Mouse (Mus musculus) heart, embryonic 10.5 days (tissue): ENCODE data around the gene Gal3st1. TPM values are rescaled to one million over a fixed set of nuclear protein-coding genes. Genes with fewer than 3 reads are reported as not detected.

ENCODE experiments used
- DNase-seq: peaks from one replicate; pipeline ENCODE4 v3.0.0-alpha.2; 2017; ENCODE audit warnings: low spot score
- H3K27ac ChIP-seq: fragments of 300-500 bp; sonication (generic); 2 replicates; pipeline ENCODE4 v1.5.1; 2016; ENCODE audit warnings: mild to moderate bottlenecking
- H3K27me3 ChIP-seq: fragments of 300-500 bp; sonication (generic); 2 replicates; pipeline ENCODE4 v1.6.1; 2016; ENCODE audit warnings: mild to moderate bottlenecking; ENCODE audit not compliant: poor library complexity, insufficient read depth, severe bottlenecking
- H3K36me3 ChIP-seq: fragments of 300-500 bp; sonication (generic); 2 replicates; pipeline ENCODE4 v1.6.1; 2016; ENCODE audit warnings: mild to moderate bottlenecking, moderate library complexity
- H3K4me1 ChIP-seq: fragments of 300-500 bp; sonication (generic); 2 replicates; pipeline ENCODE4 v1.6.1; 2016; ENCODE audit warnings: mild to moderate bottlenecking
- H3K4me3 ChIP-seq: fragments of 300-500 bp; sonication (generic); 2 replicates; pipeline ENCODE4 v1.5.1; 2016; ENCODE audit warnings: mild to moderate bottlenecking, moderate library complexity
- H3K9me3 ChIP-seq: fragments of 300-500 bp; sonication (generic); 2 replicates; pipeline ENCODE4 v1.6.1; 2016; ENCODE audit warnings: mild to moderate bottlenecking, moderate library complexity
- WGBS: fragments of 180-500 bp; shearing (Covaris S2); methylation state at CpG from one replicate; pipeline ENCODE4 v1.1.7; 2016; 5-methylcytosine and 5-hydroxymethylcytosine counted together
- polyA plus RNA-seq: library from polyadenylated mRNA; unstranded; fragments of >200 nt; fragmentation: Nextera tagmentation; extraction: Ambion mirVana; gene quantifications from 2 replicates; pipeline ENCODE4 v1.2.1, GENCODE M21; 2016

Gene Gal3st1
- polyA plus RNA-seq, 1 experiment from 2014 or later, result 0.73 TPM

- WGBS, result 61% methylated on average over 2 of the region's 2 CpGs
- no peaks in the 10 kb centered on the region for H3K4me1 ChIP-seq
Measured at GRCm38 (mm10) chr11:4023321-4023720, 39.9 kb downstream of the Gal3st1 start.

GRCm38 (mm10) chr11:4027066-4027465 lies 43.6 kb downstream of the Gal3st1 start:
- Histone ChIP-seq H3K27ac (no peak overlapping the region), H3K27me3 (peaks cover 14% of the 10 kb centered on the region), H3K4me3 (no peak overlapping the region), H3K4me1 (peaks cover 10% of the 10 kb centered on the region), H3K36me3 (no peaks in the 10 kb centered on the region), H3K9me3 (no peaks in the 10 kb centered on the region)
- peak; percentile 62 for DNase-seq
- 68% methylated on average over 8 of the region's 8 CpGs for WGBS

More at GRCm38 (mm10) chr11:4023321-4023720, 39.9 kb downstream of the Gal3st1 start:
- H3K27ac ChIP-seq, result no peak overlapping the region
- H3K27me3 ChIP-seq, result no peaks in the 10 kb centered on the region
- DNase-seq, result peak; percentile 56
- no peaks in the 10 kb centered on the region for H3K36me3 ChIP-seq
- no peaks in the 10 kb centered on the region for H3K9me3 ChIP-seq
- no peak overlapping the region for H3K4me3 ChIP-seq

DNA sequence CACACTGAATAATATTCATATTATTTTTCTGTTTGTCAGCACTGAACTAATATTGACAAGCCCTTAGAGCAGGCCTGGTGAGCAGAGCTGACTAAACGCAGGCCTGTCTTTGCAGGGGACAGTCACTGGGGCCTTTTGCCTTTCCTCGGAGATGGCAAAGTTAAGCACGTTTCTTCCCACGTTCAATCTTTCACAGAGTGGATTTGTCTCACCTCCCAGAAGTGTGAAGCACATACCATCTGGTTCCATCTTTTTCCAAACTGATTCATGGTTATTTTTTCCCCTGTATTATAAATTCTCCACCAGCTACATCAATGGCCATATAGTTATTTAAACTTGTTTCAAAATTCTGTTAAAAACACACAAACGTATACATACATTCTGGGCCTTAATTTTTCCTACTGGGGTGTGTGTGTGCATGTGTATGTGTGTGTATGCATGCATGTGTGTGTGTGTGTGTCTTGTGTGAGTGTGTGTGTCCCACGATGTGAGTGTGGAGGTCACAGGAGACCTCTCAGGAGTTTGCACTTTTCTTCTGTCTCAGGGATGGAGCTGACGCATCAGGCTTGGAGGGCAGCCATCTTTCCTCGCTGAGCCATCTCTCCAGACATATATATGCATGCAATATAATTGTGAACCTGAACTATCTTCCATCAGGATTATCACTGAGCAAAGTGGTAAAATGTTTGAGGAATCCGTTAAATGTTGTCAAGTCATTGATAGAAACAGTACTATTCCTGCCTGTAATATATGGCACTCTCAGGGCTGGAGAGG lies 44.3 kb downstream of the Gal3st1 start:
- H3K9me3 ChIP-seq, result no peaks in the 10 kb centered on the region
- H3K27me3 ChIP-seq, result peaks cover 20% of the 10 kb centered on the region
- peaks cover 11% of the 10 kb centered on the region for H3K4me1 ChIP-seq
- no peak overlapping the region for H3K4me3 ChIP-seq
- 66% methylated on average over 9 of the region's 9 CpGs for WGBS
- DNase-seq, result peak; percentile 43
- H3K36me3 ChIP-seq, result no peaks in the 10 kb centered on the region
- no peak overlapping the region for H3K27ac ChIP-seq

DNA sequence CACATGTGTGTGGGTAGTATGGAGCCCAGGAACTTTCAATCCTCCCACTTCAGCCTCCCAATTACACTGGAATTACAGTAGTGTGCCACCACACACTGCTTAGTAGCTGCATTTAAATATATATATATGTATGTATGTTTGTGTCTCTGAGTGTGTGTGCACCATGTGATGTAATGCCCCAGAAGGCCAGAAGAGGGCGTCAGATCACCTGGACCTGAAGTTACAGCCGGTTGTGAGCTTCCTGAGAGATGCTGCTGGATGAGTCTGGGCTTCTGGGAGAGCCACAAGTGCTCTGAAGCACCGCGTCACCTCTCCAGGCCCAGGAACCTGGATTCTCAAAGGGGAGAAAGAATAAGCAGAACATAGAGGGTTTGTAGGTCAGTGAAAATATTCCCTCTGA lies 45.9 kb downstream of the Gal3st1 start:
- no peak overlapping the region for H3K4me3 ChIP-seq
- 73% methylated on average over 4 of the region's 4 CpGs for WGBS
- no peaks in the 10 kb centered on the region for H3K9me3 ChIP-seq
- H3K27ac ChIP-seq, result no peak overlapping the region
- H3K4me1 ChIP-seq, result peaks cover 11% of the 10 kb centered on the region
- peaks cover 20% of the 10 kb centered on the region for H3K27me3 ChIP-seq
- H3K36me3 ChIP-seq, result no peaks in the 10 kb centered on the region
- DNase-seq, result peak; percentile 41

DNA sequence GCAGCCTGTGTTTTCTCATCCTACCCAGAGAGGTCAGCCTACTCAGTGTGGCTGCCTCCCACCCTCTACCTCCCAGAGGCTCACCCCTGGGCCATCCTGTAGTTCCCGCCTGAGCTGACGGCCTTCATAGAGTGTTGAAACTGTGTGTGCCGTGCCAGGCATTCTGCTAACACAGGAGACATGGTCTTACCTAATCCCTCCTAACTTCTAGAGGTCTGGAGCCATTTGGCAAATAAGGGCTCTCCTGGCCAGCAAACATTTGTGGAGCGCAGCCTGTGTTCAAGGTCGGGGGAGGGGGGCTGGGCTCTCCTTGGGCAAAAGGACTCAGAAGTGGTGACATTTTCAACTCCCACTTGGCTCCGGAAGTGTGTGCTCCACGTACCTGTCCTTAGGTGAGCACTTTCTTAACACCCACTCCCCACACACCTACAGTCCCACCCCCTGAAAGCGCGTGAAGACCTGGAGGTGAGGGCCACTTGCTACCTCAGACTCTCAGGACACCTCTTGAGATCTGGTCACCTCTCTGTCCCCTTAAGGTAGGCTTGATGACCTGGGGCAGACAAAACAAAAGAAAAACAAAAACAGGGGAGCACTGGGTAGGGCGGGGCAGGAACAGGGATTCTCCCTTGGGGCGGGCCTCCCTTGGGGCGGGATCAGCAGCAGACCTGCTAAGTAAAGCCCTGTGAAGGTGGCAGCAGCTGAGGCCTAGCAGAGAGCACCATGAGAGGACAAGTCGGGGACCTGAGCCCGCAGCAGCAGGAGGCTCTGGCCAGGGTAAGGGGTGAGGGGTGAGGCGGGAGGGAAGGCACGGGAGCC lies 47.9 kb downstream of the Gal3st1 start, which contains the start of gene Sec14l4:
TSS of gene Sec14l4 (plus strand) at position 337 of the 816 bp plus-strand sequence.
- Histone ChIP-seq H3K27me3 (peaks cover 20% of the 10 kb centered on the region), H3K9me3 (no peaks in the 10 kb centered on the region), H3K4me1 (peaks cover 19% of the 10 kb centered on the region), H3K36me3 (no peaks in the 10 kb centered on the region), H3K4me3 (0 out of 2 replicates have a peak within 1 kb of the TSS, but pooled peaks have one; percentile 18), H3K27ac (peak within 1 kb of the TSS; percentile 29; the same call in 1 of the 2 replicates)
- 25% methylated on average over 16 of the region's 16 CpGs for WGBS
- peak; percentile 74 for DNase-seq

GRCm38 (mm10) chr11:4031961-4032360 lies 48.5 kb downstream of the Gal3st1 start:
- Histone ChIP-seq H3K9me3 (no peaks in the 10 kb centered on the region), H3K4me1 (peaks cover 19% of the 10 kb centered on the region), H3K27me3 (peaks cover 20% of the 10 kb centered on the region), H3K4me3 (0 out of 2 replicates have a peak overlapping the region, but pooled peaks have one; percentile 18), H3K36me3 (no peaks in the 10 kb centered on the region), H3K27ac (0 out of 2 replicates have a peak overlapping the region, but pooled peaks have one; percentile 29)
- 27% methylated on average over 12 of the region's 12 CpGs for WGBS
- peak; percentile 25 for DNase-seq

DNA sequence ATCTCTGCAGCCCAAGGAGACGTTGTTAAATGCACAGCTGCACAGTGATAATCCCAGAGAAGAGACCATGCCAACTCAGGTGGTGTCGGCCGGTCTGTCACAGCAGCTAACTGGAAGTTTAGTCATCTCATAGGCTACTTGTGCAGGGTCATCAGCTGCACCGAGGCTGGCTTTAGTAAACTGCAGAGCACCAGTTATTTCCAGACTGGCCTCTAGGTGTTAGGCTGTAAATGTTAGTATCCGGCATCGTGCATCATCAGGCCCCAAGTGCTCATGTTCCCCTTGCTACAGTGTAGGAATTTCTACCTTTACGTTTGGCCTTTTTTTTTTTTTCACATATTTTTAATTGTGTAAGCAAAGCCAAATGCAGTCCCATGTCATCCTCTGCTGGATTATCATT lies 50.0 kb downstream of the Gal3st1 start:
- DNase-seq, result peak; percentile 61
- H3K36me3 ChIP-seq, result no peaks in the 10 kb centered on the region
- H3K9me3 ChIP-seq, result no peaks in the 10 kb centered on the region
- H3K4me3 ChIP-seq, result no peak overlapping the region
- H3K4me1 ChIP-seq, result peaks cover 19% of the 10 kb centered on the region
- 64% methylated on average over 7 of the region's 7 CpGs for WGBS
- no peak overlapping the region for H3K27ac ChIP-seq
- H3K27me3 ChIP-seq, result peaks cover 20% of the 10 kb centered on the region

- 74% methylated on average over 4 of the region's 4 CpGs for WGBS
- no peaks in the 10 kb centered on the region for H3K36me3 ChIP-seq
- H3K4me3 ChIP-seq, result no peak overlapping the region
- no peak for DNase-seq
- H3K4me1 ChIP-seq, result peaks cover 19% of the 10 kb centered on the region
- no peak overlapping the region for H3K27ac ChIP-seq
- peaks cover 20% of the 10 kb centered on the region for H3K27me3 ChIP-seq
- no peaks in the 10 kb centered on the region for H3K9me3 ChIP-seq
Measured at GRCm38 (mm10) chr11:4034169-4034568, 50.7 kb downstream of the Gal3st1 start.

DNA sequence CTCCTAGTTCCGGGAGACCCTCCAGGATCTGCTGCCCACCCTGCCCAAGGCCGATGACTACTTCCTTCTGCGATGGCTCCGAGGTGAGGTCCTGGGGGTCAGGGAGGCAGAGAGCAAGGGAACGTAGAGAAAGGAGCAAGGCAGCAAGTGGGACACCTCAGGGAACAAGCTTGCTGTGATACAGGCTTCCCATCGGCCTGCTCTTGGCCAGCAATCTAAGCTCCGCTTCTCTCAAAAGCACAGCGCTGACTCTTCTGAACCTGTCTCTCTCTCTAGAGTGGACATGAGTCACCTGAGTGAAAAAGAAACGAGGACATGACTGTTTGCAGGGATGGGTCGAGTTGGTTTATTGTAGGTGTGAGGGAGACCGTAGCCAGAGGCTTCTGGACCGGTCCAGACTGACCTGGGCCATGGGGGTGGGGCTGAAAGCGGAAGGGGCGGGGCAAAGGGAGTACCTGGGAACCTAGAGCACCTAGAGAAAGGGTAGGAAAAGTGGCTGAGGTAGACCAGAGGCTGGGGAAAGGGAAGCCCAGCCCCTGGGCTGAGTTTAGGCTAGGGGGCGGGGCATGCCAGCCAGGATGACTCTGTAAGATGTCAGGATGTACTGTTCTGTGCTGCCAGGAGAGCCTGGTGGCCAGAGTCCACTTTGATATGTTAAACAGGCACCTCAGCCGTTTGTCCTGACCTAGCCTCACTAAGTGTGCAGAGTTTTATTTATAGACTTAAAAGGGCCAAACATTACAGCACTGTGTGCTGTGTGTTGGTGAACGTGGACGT lies 51.9 kb downstream of the Gal3st1 start:
- peaks cover 19% of the 10 kb centered on the region for H3K4me1 ChIP-seq
- no peaks in the 10 kb centered on the region for H3K9me3 ChIP-seq
- no peak overlapping the region for H3K27ac ChIP-seq
- H3K4me3 ChIP-seq, result no peak overlapping the region
- WGBS, result 64% methylated on average over 18 of the region's 18 CpGs
- peaks cover 20% of the 10 kb centered on the region for H3K27me3 ChIP-seq
- no peaks in the 10 kb centered on the region for H3K36me3 ChIP-seq
- DNase-seq, result peak; percentile 64

GRCm38 (mm10) chr11:4035916-4036315 lies 52.5 kb downstream of the Gal3st1 start:
- peaks cover 17% of the 10 kb centered on the region for H3K27me3 ChIP-seq
- H3K9me3 ChIP-seq, result no peaks in the 10 kb centered on the region
- 81% methylated on average over 6 of the region's 6 CpGs for WGBS
- H3K4me1 ChIP-seq, result peaks cover 19% of the 10 kb centered on the region
- peak; percentile 65 for DNase-seq
- H3K36me3 ChIP-seq, result no peaks in the 10 kb centered on the region
- no peak overlapping the region for H3K27ac ChIP-seq
- no peak overlapping the region for H3K4me3 ChIP-seq

DNA sequence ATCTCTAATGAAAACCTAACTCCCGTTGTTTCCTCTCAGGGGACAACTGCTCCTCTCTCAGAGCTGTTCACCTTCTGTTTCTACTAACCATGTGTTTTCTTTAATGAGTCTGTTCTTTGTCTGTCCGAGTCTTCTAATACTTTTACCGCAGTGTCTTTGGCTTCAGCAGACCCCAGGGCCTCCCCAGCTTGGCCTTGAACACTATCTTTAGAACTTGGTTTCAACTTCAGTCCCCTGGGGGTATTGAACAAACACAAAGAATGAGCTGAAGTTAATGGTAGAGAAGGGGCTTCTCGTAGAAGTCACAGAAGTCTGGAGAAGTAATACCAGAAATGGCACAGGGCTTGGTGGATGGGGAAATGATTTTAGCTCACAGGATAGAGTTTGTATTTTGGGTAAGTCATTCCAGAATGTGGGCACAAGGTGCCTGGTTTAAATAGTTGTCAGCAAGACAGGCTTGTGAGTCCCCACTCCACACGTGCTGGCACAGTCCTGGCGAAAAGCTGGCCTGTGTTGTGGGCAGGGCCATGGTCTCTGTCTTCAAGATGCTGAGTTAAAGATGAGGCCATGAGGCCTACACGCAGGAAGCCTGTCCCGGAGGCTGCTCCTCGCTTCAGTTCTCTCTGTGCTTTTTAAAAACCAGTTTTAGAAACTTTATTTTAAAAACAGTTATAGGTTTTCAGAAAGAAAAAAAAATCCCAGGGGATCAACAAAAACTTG lies 53.1 kb downstream of the Gal3st1 start:
- peak; percentile 63 for DNase-seq

DNA sequence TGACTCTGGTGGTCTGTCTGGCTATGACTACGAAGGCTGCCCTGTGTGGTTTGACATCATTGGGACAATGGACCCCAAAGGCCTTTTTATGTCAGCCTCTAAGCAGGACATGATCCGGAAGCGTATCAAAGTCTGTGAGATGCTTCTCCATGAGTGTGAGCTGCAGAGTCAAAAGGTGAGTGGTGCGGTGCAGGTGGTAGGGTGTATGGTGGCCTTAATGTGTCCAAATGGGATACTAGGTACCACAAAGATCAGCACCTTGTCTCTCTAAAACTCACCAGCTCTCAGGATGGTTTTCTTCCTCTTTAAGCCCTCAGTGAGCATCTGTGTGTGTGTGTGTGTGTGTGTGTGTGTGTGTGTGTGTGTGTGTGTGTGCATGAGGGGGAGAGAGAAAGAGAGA lies 56.5 kb downstream of the Gal3st1 start:
- Histone ChIP-seq H3K36me3 (no peaks in the 10 kb centered on the region), H3K9me3 (no peaks in the 10 kb centered on the region), H3K4me3 (no peak overlapping the region), H3K4me1 (peaks cover 8% of the 10 kb centered on the region; the same call in 1 of the 2 replicates), H3K27me3 (no peaks in the 10 kb centered on the region), H3K27ac (no peak overlapping the region)
- DNase-seq, result peak; percentile 71
- WGBS, result 83% methylated on average over 4 of the region's 4 CpGs

More for the DNA sequence above, 53.1 kb downstream of the Gal3st1 start:
- Histone ChIP-seq H3K36me3 (no peaks in the 10 kb centered on the region), H3K4me3 (no peak overlapping the region), H3K27ac (no peak overlapping the region), H3K27me3 (peaks cover 11% of the 10 kb centered on the region), H3K4me1 (peaks cover 14% of the 10 kb centered on the region), H3K9me3 (no peaks in the 10 kb centered on the region)
- WGBS, result 57% methylated on average over 9 of the region's 9 CpGs
